Mouse (Mus musculus) hindbrain, embryonic 13.5 days (tissue): ENCODE data around the gene Fbxo24. TPM values are rescaled to one million over a fixed set of nuclear protein-coding genes. Genes with fewer than 3 reads are reported as not detected.

Experiments
- ATAC-seq: fragments of 200-750 bp; cut with Nextera tagmentation; 2 replicates; pipeline ENCODE4 v1.8.0; 2017; ENCODE audit warnings: moderate TSS enrichment; ENCODE audit not compliant: low FRiP score
- H3K27ac ChIP-seq: fragments of 300-500 bp; sonication (generic); 2 replicates; pipeline ENCODE4 v1.5.1; 2015; ENCODE audit warnings: inconsistent platforms, mild to moderate bottlenecking, moderate library complexity
- H3K27me3 ChIP-seq: fragments of 300-500 bp; sonication (generic); 2 replicates; pipeline ENCODE4 v1.6.1; 2015; ENCODE audit warnings: mild to moderate bottlenecking, inconsistent platforms
- H3K36me3 ChIP-seq: fragments of 300-500 bp; sonication (generic); 2 replicates; pipeline ENCODE4 v1.6.1; 2015; ENCODE audit warnings: mild to moderate bottlenecking, inconsistent platforms
- H3K4me1 ChIP-seq: fragments of 300-500 bp; sonication (generic); replicated peaks from 2 replicates; pipeline ENCODE4 v1.6.1; 2015; ENCODE audit warnings: inconsistent platforms
- H3K4me2 ChIP-seq: fragments of 300-500 bp; sonication (generic); 2 replicates; pipeline ENCODE4 v1.6.1; 2015; ENCODE audit warnings: inconsistent platforms, mild to moderate bottlenecking, moderate library complexity
- H3K4me3 ChIP-seq: fragments of 300-500 bp; sonication (generic); 2 replicates; pipeline ENCODE4 v1.5.1; 2015; ENCODE audit warnings: mild to moderate bottlenecking, inconsistent platforms
- H3K9ac ChIP-seq: fragments of 300-500 bp; sonication (generic); 2 replicates; pipeline ENCODE4 v1.6.1; 2015; ENCODE audit warnings: mild to moderate bottlenecking, inconsistent platforms
- H3K9me3 ChIP-seq: fragments of 300-500 bp; sonication (generic); 2 replicates; pipeline ENCODE4 v1.6.1; 2016; ENCODE audit warnings: inconsistent platforms
- WGBS: fragments of 180-500 bp; shearing (Covaris S2); methylation state at CpG from one replicate; pipeline ENCODE4 v1.1.7; 2015; 5-methylcytosine and 5-hydroxymethylcytosine counted together
- polyA plus RNA-seq: library from polyadenylated mRNA; unstranded; fragments of >200 nt; fragmentation: Nextera tagmentation; extraction: Ambion mirVana; gene quantifications from 2 replicates; pipeline ENCODE4 v1.2.1, GENCODE M21; 2015

The Fbxo24 gene
- polyA plus RNA-seq, 1 experiment from 2014 or later: 0.21 TPM

DNA sequence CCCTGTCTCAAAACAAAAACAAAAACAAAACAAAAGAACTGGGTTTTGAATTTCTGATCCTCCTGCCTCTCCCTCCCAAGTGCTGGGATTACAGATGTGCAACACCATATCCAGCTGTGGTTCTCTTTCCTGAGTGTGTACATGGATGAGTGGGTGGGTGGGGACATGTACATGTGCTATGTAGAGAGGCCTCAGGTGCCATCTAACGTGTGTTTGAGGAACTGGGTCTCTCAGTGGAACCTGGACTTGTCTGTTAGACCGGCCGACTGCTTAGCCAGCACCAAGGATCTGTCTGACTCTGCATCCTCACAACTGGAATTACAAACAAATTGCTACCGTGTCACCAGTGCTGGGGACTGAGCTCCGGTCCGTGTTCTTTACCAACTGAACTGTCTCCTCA, 31.2 kb downstream of the Fbxo24 start:
- peaks cover 26% of the 10 kb centered on the region for H3K4me1 ChIP-seq
- H3K9ac ChIP-seq: no peak overlapping the region
- no peaks in the 10 kb centered on the region for H3K9me3 ChIP-seq
- 92% methylated on average over 6 of the region's 6 CpGs for WGBS
- H3K4me2 ChIP-seq: no peak overlapping the region
- no peaks in the 10 kb centered on the region for H3K27me3 ChIP-seq
- no peak overlapping the region for H3K4me3 ChIP-seq
- H3K36me3 ChIP-seq: peaks cover 18% of the 10 kb centered on the region
- no peak overlapping the region for H3K27ac ChIP-seq
- ATAC-seq: no peak

GRCm38 (mm10) chr5:137596601-137597261, 32.1 kb downstream of the Fbxo24 start:
- peaks cover 21% of the 10 kb centered on the region for H3K4me1 ChIP-seq
- no peaks in the 10 kb centered on the region for H3K27me3 ChIP-seq
- H3K4me3 ChIP-seq: no peak overlapping the region
- no peak overlapping the region for H3K9ac ChIP-seq
- peaks cover 18% of the 10 kb centered on the region for H3K36me3 ChIP-seq
- peak overlapping the region; percentile 37 for H3K4me2 ChIP-seq
- 34% methylated on average over 30 of the region's 30 CpGs for WGBS
- ATAC-seq: no peak
- H3K9me3 ChIP-seq: no peaks in the 10 kb centered on the region
- no peak overlapping the region for H3K27ac ChIP-seq

GRCm38 (mm10) chr5:137595921-137596320, 32.9 kb downstream of the Fbxo24 start:
- no peak overlapping the region for H3K4me3 ChIP-seq
- no peak for ATAC-seq
- H3K9me3 ChIP-seq: no peaks in the 10 kb centered on the region
- H3K27ac ChIP-seq: no peak overlapping the region
- H3K9ac ChIP-seq: no peak overlapping the region
- 79% methylated on average over 7 of the region's 7 CpGs for WGBS
- peaks cover 15% of the 10 kb centered on the region for H3K4me1 ChIP-seq
- no peak overlapping the region for H3K4me2 ChIP-seq
- peaks cover 18% of the 10 kb centered on the region for H3K36me3 ChIP-seq
- no peaks in the 10 kb centered on the region for H3K27me3 ChIP-seq

GRCm38 (mm10) chr5:137590507-137590906, 38.3 kb downstream of the Fbxo24 start:
- no peaks in the 10 kb centered on the region for H3K4me1 ChIP-seq
- H3K36me3 ChIP-seq: peaks cover 3% of the 10 kb centered on the region; the same call in 1 of the 2 replicates
- WGBS: 83% methylated on average over 5 of the region's 5 CpGs
- H3K9me3 ChIP-seq: no peaks in the 10 kb centered on the region
- H3K4me3 ChIP-seq: no peak overlapping the region
- no peak overlapping the region for H3K27ac ChIP-seq
- no peak overlapping the region for H3K4me2 ChIP-seq
- no peaks in the 10 kb centered on the region for H3K27me3 ChIP-seq
- H3K9ac ChIP-seq: no peak overlapping the region
- ATAC-seq: no peak

DNA sequence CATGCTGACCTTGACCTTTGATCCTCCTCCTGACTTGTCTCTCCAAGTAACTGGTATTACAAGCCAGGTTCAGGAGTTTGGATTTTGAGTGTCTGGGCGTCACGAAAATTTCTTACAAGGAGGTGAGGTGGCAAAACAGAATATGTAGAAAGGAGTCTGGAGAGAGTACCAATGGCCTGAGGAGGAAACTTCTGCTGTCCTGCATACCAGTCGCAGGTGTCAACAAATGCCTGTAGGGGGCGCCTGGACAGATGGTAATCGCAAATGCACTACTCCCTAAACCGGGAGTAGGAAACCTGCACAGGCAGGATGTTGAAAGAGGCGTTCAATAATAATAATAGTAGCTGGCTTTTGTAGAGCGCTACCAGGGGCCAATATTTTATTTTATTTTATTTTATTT, 43.8 kb downstream of the Fbxo24 start:
- no peaks in the 10 kb centered on the region for H3K36me3 ChIP-seq
- H3K9me3 ChIP-seq: no peaks in the 10 kb centered on the region
- H3K9ac ChIP-seq: no peak overlapping the region
- no peak overlapping the region for H3K4me2 ChIP-seq
- WGBS: 33% methylated on average over 8 of the region's 8 CpGs
- H3K4me3 ChIP-seq: no peak overlapping the region
- H3K27ac ChIP-seq: no peak overlapping the region
- peaks cover 17% of the 10 kb centered on the region for H3K4me1 ChIP-seq
- no peak for ATAC-seq
- peaks cover 14% of the 10 kb centered on the region for H3K27me3 ChIP-seq

- peak overlapping the region; percentile 68 for H3K9ac ChIP-seq
- no peaks in the 10 kb centered on the region for H3K9me3 ChIP-seq
- peak overlapping the region; percentile 81 for H3K27ac ChIP-seq
- WGBS: 13% methylated on average over 27 of the region's 27 CpGs
- H3K4me2 ChIP-seq: peak overlapping the region; percentile 55
- H3K36me3 ChIP-seq: peaks cover 1% of the 10 kb centered on the region; the same call in 1 of the 2 replicates
- peaks cover 14% of the 10 kb centered on the region for H3K27me3 ChIP-seq
- peak overlapping the region; percentile 37 for H3K4me3 ChIP-seq
- H3K4me1 ChIP-seq: peaks cover 17% of the 10 kb centered on the region
- peak; percentile 87 for ATAC-seq
Measured at GRCm38 (mm10) chr5:137583670-137584169, 45.1 kb downstream of the Fbxo24 start.

DNA sequence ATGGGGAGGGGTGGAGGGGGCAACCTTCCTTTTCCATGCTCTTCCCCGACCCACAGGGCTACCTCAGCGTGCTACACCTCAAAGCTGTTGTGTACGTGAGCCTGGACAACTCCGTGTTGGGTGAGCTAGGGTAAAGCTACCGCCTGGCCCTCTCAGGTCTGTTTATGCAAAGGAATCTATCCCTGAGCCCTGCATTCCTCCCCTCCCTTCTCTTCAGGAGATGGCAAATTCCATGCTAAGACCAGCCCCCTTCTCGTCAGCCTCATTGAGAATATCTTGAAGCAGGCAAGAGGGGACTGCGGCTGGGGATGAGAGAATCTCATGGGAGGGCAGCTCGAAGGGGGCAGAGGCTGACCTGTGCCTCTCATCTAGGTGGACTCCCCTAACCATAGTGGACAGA, 46.1 kb downstream of the Fbxo24 start:
- ATAC-seq: peak; percentile 11; the same call in 1 of the 2 replicates
- H3K36me3 ChIP-seq: peaks cover 4% of the 10 kb centered on the region; the same call in 1 of the 2 replicates
- H3K4me2 ChIP-seq: peak overlapping the region; percentile 55
- no peak overlapping the region for H3K27ac ChIP-seq
- peak overlapping the region; percentile 68 for H3K9ac ChIP-seq
- H3K27me3 ChIP-seq: peaks cover 14% of the 10 kb centered on the region
- H3K4me1 ChIP-seq: peaks cover 17% of the 10 kb centered on the region
- H3K9me3 ChIP-seq: no peaks in the 10 kb centered on the region
- 34% methylated on average over 8 of the region's 8 CpGs for WGBS
- peak overlapping the region; percentile 37; the same call in 1 of the 2 replicates for H3K4me3 ChIP-seq

GRCm38 (mm10) chr5:137580246-137580645, 48.6 kb downstream of the Fbxo24 start:
- Histone ChIP-seq H3K4me1 (peaks cover 17% of the 10 kb centered on the region), H3K4me3 (no peak overlapping the region), H3K27me3 (peaks cover 14% of the 10 kb centered on the region), H3K36me3 (peaks cover 4% of the 10 kb centered on the region; the same call in 1 of the 2 replicates), H3K9ac (no peak overlapping the region), H3K27ac (no peak overlapping the region), H3K4me2 (no peak overlapping the region), H3K9me3 (no peaks in the 10 kb centered on the region)
- ATAC-seq: no peak
- 85% methylated on average over 6 of the region's 6 CpGs for WGBS

DNA sequence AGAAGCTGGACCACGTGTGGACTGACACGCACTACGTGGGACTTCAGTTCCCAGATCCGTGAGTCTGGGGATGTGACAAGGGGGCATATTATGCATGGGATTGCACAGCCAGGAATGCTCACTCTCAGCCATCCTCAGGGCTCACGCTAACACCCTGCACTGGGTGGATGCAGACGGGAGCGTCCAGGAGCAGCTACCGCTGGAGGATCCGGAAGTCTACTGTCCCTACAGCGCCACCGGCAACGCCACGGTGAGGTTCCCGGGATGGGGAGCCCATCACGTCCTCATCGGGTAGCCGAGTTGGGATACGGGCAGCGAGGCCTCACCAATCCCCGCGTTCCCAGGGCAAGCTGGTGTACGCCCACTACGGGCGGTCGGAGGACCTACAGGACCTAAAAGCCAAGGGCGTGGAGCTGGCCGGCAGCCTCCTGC, 54.3 kb downstream of the Fbxo24 start:
- H3K4me3 ChIP-seq: peak overlapping the region; percentile 29
- peaks cover 4% of the 10 kb centered on the region; the same call in 1 of the 2 replicates for H3K36me3 ChIP-seq
- 8% methylated on average over 27 of the region's 27 CpGs for WGBS
- H3K9ac ChIP-seq: peak overlapping the region; percentile 58
- H3K27me3 ChIP-seq: 0 out of 2 replicates have a peak, but pooled peaks cover 4% of the 10 kb centered on the region
- H3K27ac ChIP-seq: no peak overlapping the region
- H3K4me2 ChIP-seq: peak overlapping the region; percentile 52
- no peaks in the 10 kb centered on the region for H3K9me3 ChIP-seq
- ATAC-seq: peak; percentile 49; the same call in 1 of the 2 replicates
- H3K4me1 ChIP-seq: 0 out of 2 replicates have a peak, but pooled peaks cover 6% of the 10 kb centered on the region

- Histone ChIP-seq H3K9me3 (no peaks in the 10 kb centered on the region), H3K27ac (no peak overlapping the region), H3K36me3 (peaks cover 27% of the 10 kb centered on the region), H3K27me3 (0 out of 2 replicates have a peak, but pooled peaks cover 10% of the 10 kb centered on the region), H3K4me3 (no peak overlapping the region), H3K4me1 (0 out of 2 replicates have a peak, but pooled peaks cover 6% of the 10 kb centered on the region), H3K4me2 (no peak overlapping the region), H3K9ac (no peak overlapping the region)
- WGBS: 83% methylated on average over 17 of the region's 17 CpGs
- ATAC-seq: no peak
Measured at GRCm38 (mm10) chr5:137570691-137571586, 57.9 kb downstream of the Fbxo24 start.

DNA sequence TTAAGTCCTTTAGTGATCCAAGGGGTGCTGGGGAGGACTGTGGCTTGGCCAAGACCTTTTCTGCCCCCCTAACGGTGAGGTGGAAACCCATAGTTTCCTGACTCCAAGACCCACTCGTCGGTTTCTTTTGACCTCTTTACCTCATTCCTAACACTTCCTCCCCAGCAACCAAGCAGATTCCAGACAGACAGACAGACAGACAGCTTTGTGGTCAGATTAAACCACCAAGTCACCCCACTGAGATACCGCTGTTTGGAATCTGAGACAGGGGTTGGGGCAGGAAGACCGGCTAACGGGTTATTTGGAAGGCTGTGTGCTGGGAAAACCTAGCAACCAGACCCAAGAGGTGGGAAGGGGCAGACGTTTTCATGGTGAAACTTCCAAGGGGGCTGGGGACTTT, 58.6 kb downstream of the Fbxo24 start:
- Histone ChIP-seq H3K27ac (no peak overlapping the region), H3K9me3 (no peaks in the 10 kb centered on the region), H3K4me3 (no peak overlapping the region), H3K27me3 (0 out of 2 replicates have a peak, but pooled peaks cover 10% of the 10 kb centered on the region), H3K36me3 (peaks cover 35% of the 10 kb centered on the region), H3K4me1 (0 out of 2 replicates have a peak, but pooled peaks cover 6% of the 10 kb centered on the region), H3K4me2 (no peak overlapping the region), H3K9ac (no peak overlapping the region)
- no peak for ATAC-seq
- 49% methylated on average over 7 of the region's 7 CpGs for WGBS

DNA sequence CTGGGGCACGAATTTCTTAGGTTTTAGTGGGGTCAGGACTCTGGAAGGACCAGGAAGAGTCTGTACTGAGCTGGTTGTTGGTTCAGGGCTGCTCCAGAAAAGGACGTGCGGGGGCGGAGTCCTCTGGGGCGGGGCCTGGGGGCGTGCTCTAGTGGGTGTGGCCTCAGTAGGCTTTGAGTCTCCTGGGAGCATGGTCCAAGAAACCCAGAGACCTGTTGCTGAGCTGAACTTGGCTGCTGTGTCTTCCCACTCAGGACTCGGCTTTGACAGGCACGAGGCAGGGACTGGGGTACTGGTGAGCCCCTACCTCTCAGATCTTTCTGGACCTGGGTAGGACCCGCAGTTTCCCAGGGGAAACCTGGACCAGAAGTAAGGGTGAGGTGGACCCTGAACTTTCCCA, 59.1 kb downstream of the Fbxo24 start, which contains the start of gene Tfr2:
Tfr2 (plus strand) TSS at position 176 of the 400 bp plus-strand sequence.
- 0 out of 2 replicates have a peak, but pooled peaks cover 10% of the 10 kb centered on the region for H3K27me3 ChIP-seq
- H3K4me1 ChIP-seq: 0 out of 2 replicates have a peak, but pooled peaks cover 4% of the 10 kb centered on the region
- WGBS: 37% methylated on average over 9 of the region's 9 CpGs
- no peak within 1 kb of the TSS for H3K9ac ChIP-seq
- no peak within 1 kb of the TSS for H3K27ac ChIP-seq
- H3K4me3 ChIP-seq: no peak within 1 kb of the TSS
- H3K4me2 ChIP-seq: no peak within 1 kb of the TSS
- H3K36me3 ChIP-seq: peaks cover 40% of the 10 kb centered on the region
- no peak for ATAC-seq
- no peaks in the 10 kb centered on the region for H3K9me3 ChIP-seq
